Mouse (Mus musculus) MN1 (cell line): ENCODE measurements around the gene Ino80.
"Not testable (repeated sequence)": the region's sequence is repeated elsewhere in the genome, so short reads cannot be mapped to it uniquely, and the experiment has no call there.

Experiments used
- DNase-seq: peaks from one replicate; pipeline ENCODE4 v3.0.0-alpha.2; 2016; ENCODE audit warnings: low spot score

Gene Ino80

DNA sequence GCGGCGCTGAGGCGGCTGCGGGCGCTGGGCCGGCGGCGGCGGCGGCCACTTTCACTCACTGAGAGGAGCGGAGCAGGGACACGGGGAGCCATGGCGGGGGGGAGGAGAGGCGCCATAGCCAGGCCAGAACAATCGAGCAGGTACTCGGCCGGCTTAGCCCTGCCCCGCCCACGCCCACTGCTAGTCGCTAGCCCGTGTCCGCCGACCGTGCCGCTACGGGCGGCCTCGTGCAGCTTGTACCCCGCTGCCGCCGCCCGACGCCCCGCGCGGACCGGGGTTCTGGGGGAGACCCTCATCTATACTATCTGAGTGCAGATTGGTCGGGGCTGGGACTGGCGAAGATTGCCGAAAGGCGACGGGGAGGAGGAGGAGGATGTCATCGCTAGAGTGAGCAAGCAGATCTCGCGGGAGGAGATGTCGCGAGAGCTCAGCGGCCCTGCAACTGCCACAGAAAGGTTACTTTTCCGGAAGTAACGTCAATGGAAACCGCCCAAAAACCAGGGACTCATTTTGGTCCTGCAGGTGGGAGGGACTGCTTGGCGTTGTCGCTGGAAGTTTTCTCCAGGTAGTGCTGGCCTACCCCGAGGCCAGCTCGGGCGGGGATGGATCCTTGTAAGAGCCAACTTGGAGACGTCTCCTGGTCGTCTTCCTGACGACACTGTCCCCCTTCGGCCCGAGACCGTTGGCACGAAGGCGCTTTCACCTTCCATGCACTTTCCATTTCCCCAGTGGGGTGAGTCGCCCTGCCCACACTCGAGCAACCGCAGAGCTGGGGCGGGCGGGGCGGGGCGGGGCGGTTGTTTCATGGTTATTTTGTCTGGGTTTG is at the start of gene Ino80:
TSS of gene Ino80 (minus strand) at position 117 of the 826 bp plus-strand sequence.
- DNase-seq: peak; percentile 98

DNA sequence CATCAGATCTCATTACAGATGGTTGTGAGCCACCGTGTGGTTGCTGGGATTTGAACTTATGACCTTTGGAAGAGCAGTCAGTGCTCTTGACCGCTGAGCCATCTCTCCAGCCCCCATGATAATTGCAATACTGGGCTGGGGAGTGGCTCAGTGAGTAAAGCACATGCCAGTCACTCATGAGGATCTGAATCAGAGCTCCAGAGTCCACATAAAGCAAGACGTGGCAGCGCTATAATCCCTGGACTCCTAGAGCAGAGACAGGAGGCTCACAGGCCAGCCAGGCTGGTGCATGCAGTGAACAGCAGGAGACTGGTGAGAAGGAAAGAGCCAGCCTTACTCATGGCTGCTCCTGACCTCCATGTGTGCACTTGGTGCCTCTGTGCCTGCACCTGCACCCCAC is 47.9 kb upstream of the Ino80 start:
- no peak for DNase-seq

DNA sequence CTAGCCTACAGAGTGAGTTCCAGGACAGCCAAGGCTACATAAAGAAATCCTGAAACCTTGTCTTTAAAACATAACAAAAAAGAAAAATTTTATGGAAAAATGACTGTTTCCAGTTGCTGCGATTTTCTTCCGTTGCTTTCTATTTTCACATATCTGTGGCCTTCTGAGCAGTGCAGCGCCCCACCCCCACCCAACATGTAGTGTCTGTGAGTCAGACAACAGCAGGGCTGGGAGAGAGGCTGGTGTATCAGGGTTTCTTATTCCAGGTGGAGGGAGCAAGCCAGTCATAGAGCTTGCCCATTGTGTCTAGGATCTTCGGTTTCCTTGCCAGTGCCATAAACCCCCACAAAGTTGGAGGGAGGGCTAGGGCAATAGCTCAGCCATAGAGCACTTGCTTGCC is 46.3 kb upstream of the Ino80 start:
- DNase-seq: no peak

DNA sequence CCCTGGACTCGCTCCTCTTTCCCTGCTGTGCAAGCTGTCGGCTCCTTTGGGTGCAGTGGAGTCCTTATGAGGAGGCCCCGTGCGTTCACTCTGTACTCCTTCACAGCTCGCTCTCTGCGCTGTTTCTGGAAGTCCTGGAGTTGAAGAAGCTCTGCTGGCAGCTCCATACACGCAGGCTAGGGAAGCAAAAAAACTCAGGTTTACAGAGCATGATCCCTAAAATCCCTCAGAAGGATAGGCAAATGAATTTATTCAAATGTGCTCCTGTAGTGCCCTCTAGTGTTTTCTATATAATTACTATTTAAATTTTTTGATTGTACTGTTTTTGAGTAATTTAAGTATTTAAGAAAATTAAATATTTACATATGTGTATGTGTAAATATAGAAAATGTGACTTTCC is 43.1 kb upstream of the Ino80 start:
- DNase-seq: peak; percentile 53

DNA sequence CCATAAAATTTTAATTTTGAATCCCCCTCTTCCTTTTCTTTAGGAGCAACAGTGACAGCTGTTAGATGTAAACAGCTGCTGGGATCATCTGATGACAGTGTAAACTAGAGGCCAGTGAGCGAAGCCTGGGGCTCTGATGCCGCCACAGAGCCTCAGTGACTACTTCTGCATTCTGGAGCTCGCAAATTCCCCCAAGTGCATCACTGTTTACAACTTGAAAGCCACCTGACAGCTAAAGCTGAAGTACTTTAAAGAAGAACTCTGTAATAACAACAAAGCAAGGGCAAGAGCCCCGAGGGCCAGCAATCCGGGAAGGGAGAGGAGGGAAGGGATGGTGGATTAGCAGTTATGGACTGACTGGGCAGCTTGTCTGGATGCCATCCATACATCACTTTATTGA is 39.3 kb upstream of the Ino80 start:
- no peak for DNase-seq

DNA sequence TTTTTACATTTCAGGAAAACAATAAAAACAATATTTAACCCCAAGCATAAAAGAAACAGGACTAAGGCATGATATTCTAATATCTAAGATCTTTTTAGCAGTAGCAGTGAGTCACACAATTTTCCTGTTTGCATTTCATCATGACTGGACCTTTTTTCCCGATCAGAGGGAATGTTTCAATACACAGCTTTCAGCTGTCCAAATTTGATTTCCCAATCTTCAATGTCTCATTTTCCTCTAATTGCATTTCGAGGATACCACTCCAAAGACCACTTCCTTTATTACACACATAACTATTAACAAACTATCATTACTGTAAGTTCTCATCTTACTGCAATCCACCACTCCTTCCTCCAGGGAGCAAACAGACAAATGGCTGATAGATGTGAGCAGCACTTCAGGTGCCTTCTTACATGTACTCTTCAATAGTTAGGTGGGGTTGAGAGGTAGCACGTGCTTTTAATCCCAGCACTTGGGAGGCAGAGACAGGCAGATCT is 36.6 kb upstream of the Ino80 start:
- no peak for DNase-seq

DNA sequence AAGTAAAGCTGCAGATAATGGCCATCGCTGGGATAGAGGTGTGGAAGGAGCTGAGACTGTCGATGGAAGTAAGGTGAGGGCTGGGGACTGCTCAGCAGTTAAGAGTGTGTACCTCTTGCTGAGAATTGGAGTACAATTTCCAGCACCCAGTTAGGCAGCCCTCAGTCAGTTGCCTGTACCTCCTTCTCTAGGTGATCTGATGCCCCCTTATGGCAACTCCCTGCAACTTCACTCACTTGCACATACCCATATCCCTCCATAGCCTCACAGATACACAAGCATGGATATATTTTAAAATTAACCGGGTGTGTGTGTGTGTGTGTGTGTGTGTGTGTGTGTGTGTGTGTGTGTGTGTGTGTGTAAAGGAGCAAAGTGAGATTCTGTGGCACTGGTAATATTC is 34.8 kb upstream of the Ino80 start:
- DNase-seq: no peak

DNA sequence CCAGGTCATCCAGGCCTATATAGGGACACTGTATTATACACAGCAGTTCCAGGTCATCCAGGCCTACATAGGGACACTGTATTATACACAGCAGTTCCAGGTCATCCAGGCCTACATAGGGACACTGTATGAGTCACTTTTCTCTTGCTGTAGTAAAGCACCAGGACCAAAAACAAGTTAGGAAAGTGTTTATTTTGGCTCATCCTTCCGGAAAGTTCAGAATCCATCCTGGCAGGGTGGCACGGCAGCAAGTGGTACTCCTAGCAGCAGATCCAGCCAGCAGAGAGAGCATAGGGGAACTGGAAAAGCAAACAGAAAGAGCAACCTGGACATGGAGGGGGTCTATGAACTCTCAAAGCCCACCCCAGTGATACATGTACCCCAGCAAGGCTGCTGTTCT is 33.4 kb upstream of the Ino80 start:
- DNase-seq: no peak

DNA sequence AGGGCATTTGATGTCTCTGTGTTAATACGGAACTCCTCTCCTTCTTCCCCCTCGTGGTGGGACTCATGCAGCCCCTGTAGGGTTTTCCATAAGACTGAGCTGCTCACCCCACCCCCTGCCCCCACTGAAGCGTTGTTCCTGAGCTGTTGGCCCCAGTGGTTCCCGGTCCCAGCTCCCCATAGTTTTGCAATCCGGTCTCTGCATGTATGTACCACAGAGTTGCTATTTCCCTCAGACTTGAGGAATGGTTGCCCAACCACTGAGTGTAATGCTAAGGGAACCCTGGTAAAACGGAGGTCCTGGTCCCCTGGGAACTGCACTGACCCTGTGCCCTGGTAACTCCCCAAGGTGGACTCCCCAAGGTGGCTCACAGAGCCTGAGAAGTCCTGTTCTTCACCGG is 31.0 kb upstream of the Ino80 start:
- not testable (repeated sequence) for DNase-seq

DNA sequence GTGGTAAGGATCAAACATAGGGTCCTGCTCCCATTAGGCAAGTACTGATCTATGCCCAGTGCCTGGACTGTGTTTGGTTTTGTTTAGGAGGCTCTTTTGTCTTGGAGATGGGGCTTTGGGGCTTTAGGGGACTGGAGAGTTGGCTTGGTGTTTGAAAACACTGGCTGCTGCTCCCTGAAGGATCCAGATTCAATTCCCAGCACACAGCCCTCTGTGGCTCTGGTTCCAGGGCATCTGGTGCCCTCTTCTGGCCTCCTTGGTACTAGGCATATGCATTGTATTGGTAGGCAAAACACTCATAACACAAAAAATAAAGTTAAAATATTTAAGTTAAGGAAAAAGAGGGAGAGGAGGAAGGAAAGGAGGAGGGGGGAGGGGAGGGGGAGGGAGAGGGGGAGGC is 29.6 kb upstream of the Ino80 start:
- DNase-seq: no peak

DNA sequence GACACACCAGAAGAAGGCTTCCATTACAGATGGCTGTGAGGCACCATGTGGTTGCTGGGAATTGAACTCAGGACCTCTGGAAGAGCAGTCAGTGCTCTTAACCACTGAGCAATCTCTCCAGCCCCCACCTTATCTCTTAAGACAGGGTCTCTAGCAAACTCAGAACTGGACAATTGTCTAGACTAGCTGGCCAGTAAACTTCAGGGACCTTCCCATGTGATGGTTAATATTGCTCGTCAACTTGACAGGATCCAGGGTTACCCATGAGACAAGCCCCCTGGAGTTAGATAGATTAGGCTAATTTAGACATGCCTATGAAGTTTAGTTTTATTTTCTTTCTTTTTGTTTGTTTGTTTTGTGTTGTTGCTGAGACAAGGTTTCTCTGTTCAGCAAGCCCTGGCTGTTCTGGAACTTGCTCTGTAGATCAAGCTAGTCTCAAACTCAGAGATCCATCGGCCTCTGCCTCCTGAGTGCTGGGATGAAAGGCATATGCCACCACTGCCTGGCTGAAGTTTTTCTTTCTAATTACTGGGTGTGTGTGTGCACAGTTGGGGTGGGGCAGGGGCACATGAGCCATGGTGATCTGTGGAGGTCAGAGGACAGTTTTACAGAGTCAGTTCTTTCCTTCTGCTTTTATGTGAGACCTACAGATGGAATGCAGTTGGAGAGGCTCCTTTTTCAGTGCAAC is 23.6 kb upstream of the Ino80 start:
- no peak for DNase-seq

DNA sequence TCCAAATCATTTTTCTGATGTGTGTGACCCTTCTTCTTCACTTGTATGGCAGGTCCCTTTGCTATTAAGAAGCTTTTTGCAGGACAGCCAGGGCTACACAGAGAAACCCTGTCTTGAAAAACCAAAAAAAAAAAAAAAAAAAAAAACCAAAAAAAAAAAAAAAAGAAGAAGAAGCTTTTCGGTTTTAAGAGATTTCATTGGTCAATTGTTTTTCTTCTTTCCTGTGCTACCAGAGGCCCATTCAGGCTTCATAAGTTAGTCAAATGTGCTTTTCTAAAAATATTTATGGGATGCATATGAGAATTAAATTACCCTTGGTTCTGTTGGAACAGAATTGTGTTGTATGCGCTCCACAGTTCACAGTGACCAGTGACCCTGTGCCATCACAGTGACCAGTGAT is 21.4 kb upstream of the Ino80 start:
- DNase-seq: no peak

DNA sequence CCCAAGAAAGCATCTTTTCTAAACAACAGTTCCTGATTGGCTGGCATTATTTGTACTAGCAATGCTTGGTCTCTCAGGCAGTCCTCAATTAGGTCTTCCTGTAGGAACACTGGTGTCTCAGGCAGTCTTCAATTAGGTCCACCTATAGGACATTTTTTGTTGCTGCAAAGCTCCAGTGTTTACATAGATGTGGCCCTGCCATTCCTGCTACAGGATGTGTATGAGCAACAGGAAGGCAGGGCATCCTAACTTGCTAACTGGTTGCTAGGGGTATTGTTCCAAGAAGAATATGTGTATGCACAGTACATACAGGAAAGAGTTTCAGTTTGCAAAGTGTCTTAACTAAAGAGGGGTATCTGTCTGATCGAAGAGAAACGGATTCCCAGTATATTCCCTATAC is 18.6 kb upstream of the Ino80 start:
- no peak for DNase-seq

DNA sequence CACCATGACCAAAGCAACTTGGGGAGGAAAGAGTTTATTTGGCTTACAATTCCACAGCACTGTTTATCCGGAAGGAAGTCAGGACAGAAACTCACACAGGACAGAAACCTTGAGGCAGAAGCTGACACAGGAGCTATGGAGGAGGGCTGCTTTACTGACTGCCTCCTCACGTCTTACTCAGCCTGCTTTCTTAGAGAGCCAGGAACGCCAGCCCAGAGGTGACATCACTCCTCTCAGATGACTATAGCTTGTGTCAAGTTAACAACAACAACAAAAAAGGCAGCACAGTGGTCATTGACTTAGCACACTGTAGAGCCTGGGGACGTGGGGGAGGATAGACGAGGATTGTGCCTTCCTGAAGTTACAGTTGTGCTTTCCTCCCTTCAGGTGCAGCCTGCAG is 14.5 kb upstream of the Ino80 start:
- DNase-seq: no peak

DNA sequence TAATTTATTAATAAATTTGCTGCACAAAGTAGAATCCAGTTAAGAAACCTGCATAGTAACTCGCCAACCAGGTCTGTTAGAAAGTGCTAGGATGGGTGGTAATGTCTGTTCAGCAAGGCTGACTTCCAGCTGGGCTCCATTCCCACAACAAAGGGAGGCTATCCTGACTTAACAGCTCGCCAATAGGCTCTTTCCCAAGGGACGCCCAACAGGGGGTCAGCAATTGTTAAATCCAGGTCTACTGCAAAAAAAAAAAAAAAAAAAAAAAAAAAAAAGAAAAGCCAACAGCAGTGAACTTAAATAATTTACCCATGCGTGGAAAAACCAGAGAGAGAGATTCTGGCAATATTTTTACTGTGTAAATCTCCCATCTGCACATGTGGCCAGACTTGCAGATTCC is 9.0 kb upstream of the Ino80 start:
- DNase-seq: no peak

DNA sequence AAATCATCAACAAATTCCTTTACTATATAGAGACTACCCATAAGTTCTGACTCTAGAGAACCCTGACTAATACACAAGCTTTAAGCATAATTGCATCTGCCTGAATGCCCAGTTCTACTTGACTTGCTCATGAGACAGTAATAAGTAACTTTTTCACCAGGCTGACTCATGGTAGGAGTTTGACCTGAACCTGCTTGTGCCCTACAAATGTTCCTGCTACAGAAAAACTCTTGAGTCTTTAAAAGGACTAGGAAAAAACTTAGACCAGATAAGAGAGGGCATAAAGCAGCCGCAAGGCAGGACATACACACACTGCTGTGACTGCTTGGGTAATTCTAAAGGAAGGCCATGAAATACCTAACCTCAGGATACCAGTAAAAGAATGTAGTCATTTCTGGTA is 4.8 kb upstream of the Ino80 start:
- DNase-seq: no peak

DNA sequence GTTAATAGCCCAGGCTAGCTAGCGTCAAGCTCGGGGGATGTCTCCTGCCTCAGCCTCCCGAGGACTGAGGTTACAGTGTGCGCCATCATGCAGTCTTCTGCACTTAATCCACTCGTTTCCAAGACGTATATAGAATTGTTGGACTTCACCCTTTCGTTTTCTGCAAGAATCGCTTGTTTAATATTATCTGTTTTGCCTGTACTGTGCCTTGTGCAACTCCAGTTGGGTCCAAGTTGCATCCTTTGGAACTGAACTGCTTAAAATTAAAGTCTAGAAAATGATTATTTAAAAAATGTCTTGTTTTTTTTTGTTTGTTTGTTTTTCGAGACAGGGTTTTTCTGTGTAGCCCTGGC is 886 bp upstream of the Ino80 start:
- no peak for DNase-seq

DNA sequence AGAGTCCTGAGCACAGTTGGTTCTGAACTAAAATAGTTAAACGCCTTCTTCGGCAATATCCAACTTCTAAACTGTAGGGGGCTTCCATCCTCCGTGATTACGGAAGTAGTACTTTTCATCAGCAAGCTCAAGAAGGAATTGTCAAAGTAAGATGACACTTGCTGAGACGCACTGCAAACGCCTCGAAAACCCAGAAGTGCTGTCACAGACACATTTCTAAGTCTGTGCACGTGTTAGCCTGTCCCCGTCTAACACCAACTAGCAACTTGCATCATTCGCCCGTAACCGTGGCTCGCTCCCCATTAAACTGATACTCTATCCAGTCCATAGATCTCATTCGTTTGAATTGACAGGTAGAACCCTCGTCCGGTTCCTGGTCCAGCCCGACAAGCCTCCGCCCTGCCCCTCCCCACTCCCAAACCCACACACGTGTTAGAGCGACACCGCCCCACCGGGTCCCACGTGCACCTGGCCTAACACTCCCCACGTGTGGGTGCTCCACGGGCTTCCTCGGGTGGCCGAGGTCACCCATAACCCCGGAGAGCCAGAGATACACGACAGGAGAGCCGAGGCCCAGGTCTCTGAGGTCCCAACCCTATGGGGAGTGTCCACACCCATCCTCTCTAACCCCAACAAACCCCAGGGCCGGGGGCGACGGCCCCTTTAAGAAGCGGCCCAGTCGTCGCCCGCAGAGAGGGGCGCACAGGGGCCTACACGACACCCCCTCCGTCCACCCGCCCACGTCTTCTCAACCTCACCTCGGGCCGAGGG is 681 bp downstream of the Ino80 start:
- peak; percentile 74 for DNase-seq

DNA sequence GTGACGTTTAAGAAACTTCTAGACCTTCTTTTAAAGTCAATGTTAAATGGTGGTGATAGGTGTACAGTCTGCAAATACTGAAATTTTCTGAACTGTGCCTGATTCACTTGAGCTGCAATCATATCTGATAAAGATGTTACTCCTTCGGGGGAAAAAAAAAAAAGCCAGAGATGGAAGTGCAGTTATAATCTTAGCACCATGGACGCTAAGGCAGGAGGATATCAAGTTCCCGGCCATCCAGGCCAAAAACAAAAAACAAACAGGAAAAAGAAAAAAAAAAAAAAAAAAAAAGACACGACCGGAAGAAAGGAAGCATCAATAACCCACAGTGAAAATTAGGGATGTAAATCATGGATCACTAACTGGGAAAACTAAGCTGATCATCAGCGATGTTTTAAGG is 1.3 kb downstream of the Ino80 start:
- no peak for DNase-seq

DNA sequence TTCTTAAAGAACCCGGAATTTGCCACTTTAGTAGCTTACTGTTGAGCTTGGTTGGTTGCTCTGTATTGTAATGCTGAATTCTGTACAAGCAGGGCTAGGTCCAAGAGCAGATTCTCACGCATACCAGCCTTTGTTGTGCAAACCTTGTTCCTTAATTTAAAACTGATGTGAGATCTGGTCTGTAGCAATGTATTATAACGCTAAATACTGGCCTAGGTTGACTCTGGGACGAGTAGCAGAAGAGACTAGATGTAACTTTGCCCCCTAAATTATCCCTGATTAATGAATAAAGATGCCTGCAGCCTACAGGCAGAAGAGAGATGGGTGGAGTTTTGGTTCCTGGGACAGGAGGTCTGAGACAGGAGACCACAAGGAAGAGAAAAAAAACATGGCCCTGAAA is 13.5 kb downstream of the Ino80 start:
- DNase-seq: no peak

DNA sequence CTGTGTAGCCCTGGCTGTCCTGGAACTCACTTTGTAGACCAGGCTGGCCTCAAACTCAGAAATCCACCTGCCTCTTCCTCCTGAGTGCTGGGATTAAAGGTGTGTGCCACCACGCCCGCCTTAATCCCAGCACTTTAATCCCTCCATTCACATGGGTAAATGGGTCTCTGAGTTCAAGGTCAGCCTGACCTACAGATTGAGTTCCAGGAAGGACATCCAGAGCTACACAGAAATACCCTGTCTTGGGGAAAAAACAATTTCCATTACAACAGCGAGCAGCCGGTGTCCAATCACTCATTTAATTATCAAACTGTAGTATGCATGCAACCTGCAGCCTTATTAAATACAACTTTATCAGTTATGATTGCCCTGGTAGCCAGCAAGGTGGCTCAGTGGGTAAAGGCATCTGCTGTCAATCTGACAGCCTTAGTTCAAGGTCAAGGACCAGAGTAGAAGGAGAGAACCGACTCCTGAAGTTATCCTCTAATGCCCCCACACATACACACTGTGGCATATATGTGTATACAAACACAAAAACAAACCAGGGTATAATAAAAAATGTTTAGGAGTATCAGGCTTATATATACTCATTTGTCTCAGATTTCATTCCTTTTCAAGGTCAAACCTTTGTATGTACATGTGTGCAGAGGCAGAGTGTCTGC is 14.2 kb downstream of the Ino80 start:
- no peak for DNase-seq

DNA sequence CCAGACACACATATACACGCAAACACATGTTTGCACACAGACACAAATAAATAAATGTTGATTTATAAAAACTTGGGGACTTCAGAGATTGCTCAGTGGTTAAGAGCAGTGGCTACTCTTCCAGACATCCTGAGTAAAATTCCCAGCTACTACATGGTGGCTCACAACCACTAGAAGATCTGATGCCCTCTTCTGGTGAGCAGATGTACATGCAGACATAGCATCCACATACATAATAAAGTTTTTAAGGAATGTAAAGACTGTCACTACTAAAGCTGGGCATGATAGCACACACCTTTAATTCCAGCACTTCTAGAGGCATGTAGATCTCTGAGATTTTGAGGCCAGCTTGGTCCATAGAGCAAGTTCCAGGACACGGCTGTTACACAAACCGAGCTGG is 16.5 kb downstream of the Ino80 start:
- DNase-seq: no peak
